In genomic region chr3:146213336-146213735, GRCm38 (mm10) we compare ENCODE assay signal across 26 mouse cellular contexts. TPM values are rescaled to one million over a fixed set of nuclear protein-coding genes. Genes with fewer than 3 reads are reported as not detected.
A peak's percentile ranks its signal among the peaks of the same experiment; 100 is the strongest.
DNase-seq lines count a peak whose midpoint lies in the region; ATAC-seq and TF ChIP-seq lines count a peak whose summit lies in the region.
"Had no signal": no experiment of that assay in that cellular context is flagged by ENCODE, and none has a peak within 500 bp of the region (broad histone marks: within the 10 kb centered on the region; RNA-seq: fewer than 3 reads in every experiment).

No protein-coding gene starts in this region.

- DNase-seq in liver, embryonic 14.5 days (ENCODE audit: low read depth in 3 of 3, low spot score in 3 of 3), result no peak
- DNase-seq in stomach, postnatal 0 days (ENCODE audit: low spot score), result no peak
- DNase-seq in spleen, adult 12 weeks (ENCODE audit: low spot score), result no peak
- DNase-seq in frontal cortex, postnatal 14 days (ENCODE audit: low spot score in 2 of 2), result no peak
- DNase-seq: adrenal gland, adult 8-10 months; cerebellum, adult 9-10 months; gastrocnemius, postnatal 25 days; heart, postnatal 4 days; kidney, adult 18-20 months; layer of hippocampus, postnatal 36 days; midbrain, embryonic 14.5 days; thymus, postnatal 4 days had no signal

- H3K4me1 ChIP-seq in intestine, embryonic 16.5 days (ENCODE audit: control insufficient read depth, insufficient read depth, low read length), result no peaks in the 10 kb centered on the region
- H3K4me1 ChIP-seq in intestine, embryonic 15.5 days (replicated peaks), result no peaks in the 10 kb centered on the region
- H3K4me1 ChIP-seq in megakaryocyte, embryonic 14.5 days, result no peaks in the 10 kb centered on the region
- no peaks in the 10 kb centered on the region for H3K4me1 ChIP-seq in liver, embryonic 14.5 days (replicated peaks; ENCODE audit: control insufficient read depth in 2 of 2, insufficient read depth in 2 of 2, low read length in 1 of 2)
- H3K4me1 ChIP-seq in stomach, postnatal 0 days (replicated peaks; ENCODE audit: control insufficient read depth, insufficient read depth), result no peaks in the 10 kb centered on the region
- H3K4me1 ChIP-seq: forebrain, embryonic 13.5 days; hindbrain, embryonic 15.5 days; limb, embryonic 15.5 days; neural tube, embryonic 15.5 days had no signal

- H3K9ac ChIP-seq in intestine, embryonic 16.5 days (ENCODE audit: low read depth, low read length), result 0 out of 2 replicates have a peak overlapping the region, but pooled peaks have one; percentile 37
- no peak overlapping the region for H3K9ac ChIP-seq in intestine, embryonic 15.5 days
- no peak overlapping the region for H3K9ac ChIP-seq in liver, embryonic 14.5 days (replicated peaks)
- H3K9ac ChIP-seq in stomach, postnatal 0 days (ENCODE audit: low read length), result no peak overlapping the region
- H3K9ac ChIP-seq: forebrain, embryonic 13.5 days; hindbrain, embryonic 15.5 days; limb, embryonic 15.5 days; neural tube, embryonic 15.5 days had no signal

- no peak for TF ChIP-seq EP300 in liver, embryonic 14.5 days (IDR thresholded peaks at IDR 0.05; ENCODE audit: low read depth)
- no peak for TF ChIP-seq EP300 in stomach, postnatal 0 days (optimal IDR thresholded peaks at IDR 0.05)

- no peak for ATAC-seq in intestine, embryonic 16.5 days
- ATAC-seq in intestine, embryonic 15.5 days, result no peak
- ATAC-seq in megakaryocyte, adult 5-6 weeks (ENCODE audit: poor library complexity, severe bottlenecking), result no peak
- no peak for ATAC-seq in liver, embryonic 14.5 days (ENCODE audit: insufficient read depth)
- ATAC-seq in stomach, postnatal 0 days (ENCODE audit: low FRiP score, low TSS enrichment), result no peak
- ATAC-seq: forebrain, embryonic 13.5 days; Patski had no signal

- 0 out of 2 replicates have a peak overlapping the region, but pooled peaks have one; percentile 2 for H3K4me3 ChIP-seq in intestine, embryonic 16.5 days (ENCODE audit: low read length)
- H3K4me3 ChIP-seq in intestine, embryonic 15.5 days (replicated peaks), result no peak overlapping the region
- H3K4me3 ChIP-seq in megakaryocyte, embryonic 14.5 days (replicated peaks), result peak overlapping the region; percentile 55
- H3K4me3 ChIP-seq in liver, embryonic 14.5 days (ENCODE audit: insufficient read depth in 1 of 2, low read depth in 2 of 2, low read length in 2 of 2), result no peak overlapping the region
- H3K4me3 ChIP-seq in stomach, postnatal 0 days (ENCODE audit: low read depth, low read length), result no peak overlapping the region
- H3K4me3 ChIP-seq: erythroblast, embryonic 14.5 days; forebrain, embryonic 13.5 days; hindbrain, embryonic 15.5 days; limb, embryonic 15.5 days; neural tube, embryonic 15.5 days had no signal

- 40% methylated on average over 5 of the region's 5 CpGs for WGBS in intestine, embryonic 16.5 days
- 34% methylated on average over 5 of the region's 5 CpGs for WGBS in intestine, embryonic 15.5 days
- WGBS in liver, embryonic 14.5 days (ENCODE audit: insufficient replicate concordance), result 37% methylated on average over 5 of the region's 5 CpGs
- 22% methylated on average over 5 of the region's 5 CpGs for WGBS in stomach, postnatal 0 days

- H3K9me3 ChIP-seq in intestine, embryonic 16.5 days (ENCODE audit: control insufficient read depth, low read length), result no peaks in the 10 kb centered on the region
- no peaks in the 10 kb centered on the region for H3K9me3 ChIP-seq in intestine, embryonic 15.5 days
- no peaks in the 10 kb centered on the region for H3K9me3 ChIP-seq in megakaryocyte, embryonic 14.5 days
- H3K9me3 ChIP-seq in liver, embryonic 14.5 days (ENCODE audit: control insufficient read depth, low read length), result no peaks in the 10 kb centered on the region
- no peaks in the 10 kb centered on the region for H3K9me3 ChIP-seq in stomach, postnatal 0 days (ENCODE audit: control insufficient read depth, low read length)
- H3K9me3 ChIP-seq: forebrain, embryonic 13.5 days; hindbrain, embryonic 15.5 days; limb, embryonic 15.5 days; neural tube, embryonic 15.5 days had no signal

- no peaks in the 10 kb centered on the region for H3K36me3 ChIP-seq in intestine, embryonic 16.5 days (ENCODE audit: control insufficient read depth, insufficient read depth, low read length)
- no peaks in the 10 kb centered on the region for H3K36me3 ChIP-seq in intestine, embryonic 15.5 days
- H3K36me3 ChIP-seq in megakaryocyte, embryonic 14.5 days (replicated peaks; ENCODE audit: low read length), result no peaks in the 10 kb centered on the region
- H3K36me3 ChIP-seq in liver, embryonic 14.5 days (replicated peaks; ENCODE audit: control insufficient read depth, insufficient read depth, low read depth), result no peaks in the 10 kb centered on the region
- no peaks in the 10 kb centered on the region for H3K36me3 ChIP-seq in stomach, postnatal 0 days (ENCODE audit: control insufficient read depth, insufficient read depth, low read length)
- H3K36me3 ChIP-seq: hindbrain, embryonic 15.5 days; limb, embryonic 15.5 days; neural tube, embryonic 15.5 days had no signal

- no peak overlapping the region for H3K27ac ChIP-seq in intestine, embryonic 16.5 days (ENCODE audit: low read length)
- no peak overlapping the region for H3K27ac ChIP-seq in intestine, embryonic 15.5 days
- H3K27ac ChIP-seq in liver, embryonic 14.5 days, result no peak overlapping the region
- no peak overlapping the region for H3K27ac ChIP-seq in stomach, postnatal 0 days (replicated peaks)
- H3K27ac ChIP-seq: forebrain, embryonic 13.5 days; hindbrain, embryonic 15.5 days; kidney, postnatal 0 days; limb, embryonic 15.5 days; neural tube, embryonic 15.5 days had no signal

- TF ChIP-seq CTCF in liver, embryonic 14.5 days (IDR thresholded peaks at IDR 0.05; ENCODE audit: low read depth), result no peak
- no peak for TF ChIP-seq CTCF in stomach, postnatal 0 days (IDR thresholded peaks at IDR 0.05; ENCODE audit: low read depth)

- peak overlapping the region; percentile 32; the same call in 1 of the 2 replicates for H3K4me2 ChIP-seq in intestine, embryonic 16.5 days (ENCODE audit: low read depth, low read length)
- H3K4me2 ChIP-seq in intestine, embryonic 15.5 days (replicated peaks), result no peak overlapping the region
- H3K4me2 ChIP-seq in liver, embryonic 14.5 days (ENCODE audit: low read depth), result peak overlapping the region; percentile 19
- H3K4me2 ChIP-seq in stomach, postnatal 0 days (replicated peaks; ENCODE audit: low read depth), result 0 out of 2 replicates have a peak overlapping the region, but pooled peaks have one; percentile 5
- H3K4me2 ChIP-seq: forebrain, embryonic 13.5 days; heart, embryonic 11.5 days; hindbrain, embryonic 15.5 days; limb, embryonic 15.5 days; neural tube, embryonic 15.5 days had no signal

- no peaks in the 10 kb centered on the region for H3K27me3 ChIP-seq in intestine, embryonic 16.5 days (replicated peaks; ENCODE audit: control insufficient read depth, insufficient read depth, low read length)
- no peaks in the 10 kb centered on the region for H3K27me3 ChIP-seq in intestine, embryonic 15.5 days (replicated peaks)
- peaks cover 3% of the 10 kb centered on the region for H3K27me3 ChIP-seq in megakaryocyte, embryonic 14.5 days (replicated peaks)
- no peaks in the 10 kb centered on the region for H3K27me3 ChIP-seq in liver, embryonic 14.5 days (ENCODE audit: control insufficient read depth, insufficient read depth, low read length)
- H3K27me3 ChIP-seq in stomach, postnatal 0 days (ENCODE audit: control insufficient read depth, insufficient read depth, low read length), result no peaks in the 10 kb centered on the region
- H3K27me3 ChIP-seq: forebrain, embryonic 13.5 days; hindbrain, embryonic 15.5 days; limb, embryonic 15.5 days; neural tube, embryonic 15.5 days; Patski had no signal

RNA-seq across cellular contexts. Expression of gene Lpar3, which starts 7.4 kb away (rescaled TPM):
- 2.8 and 3.1 TPM in 2 replicates for polyA plus RNA-seq in intestine, embryonic 16.5 days (2015; fragmentation: Nextera tagmentation; extraction: Ambion mirVana)
- polyA plus RNA-seq in intestine, embryonic 15.5 days (2015; fragmentation: Nextera tagmentation; extraction: Ambion mirVana), result 1.8 and 1.9 TPM in 2 replicates
- not detected in 2 replicates for polyA plus RNA-seq in megakaryocyte, embryonic 14.5 days (2012; ENCODE audit: insufficient read depth, low replicate concordance)
- 0.14 TPM in 1 of 2 replicates, not detected in the other for total RNA-seq in megakaryocyte, adult 5-6 weeks (2015)
- not detected in 2 replicates for total RNA-seq in megakaryocyte, adult 5-6 weeks (2017)
- 0.02 TPM in 1 of 2 replicates, not detected in the other for polyA plus RNA-seq in liver, embryonic 14.5 days (2012; rRNA removed)
- 0.06 TPM in 1 of 2 replicates, not detected in the other for polyA plus RNA-seq in liver, embryonic 14.5 days (2014; fragmentation: Nextera tagmentation; extraction: Ambion mirVana)
- polyA plus RNA-seq in stomach, postnatal 0 days (2015; fragmentation: Nextera tagmentation; extraction: Ambion mirVana), result 0.38 and 0.53 TPM in 2 replicates
- total RNA-seq: common myeloid progenitor, adult 5-6 weeks; megakaryocyte progenitor cell, adult 5-6 weeks had no signal

Comparison
In these comparisons a context has a peak if more than half of its experiments do, and no peak if none do; other contexts are left out.
1. H3K4me3 ChIP-seq: peak in intestine, embryonic 16.5 days (single experiment) and megakaryocyte, embryonic 14.5 days (single experiment); none in intestine, embryonic 15.5 days (single experiment), liver, embryonic 14.5 days (0 of 2) and stomach, postnatal 0 days (single experiment).